Mouse (Mus musculus): ENCODE results near the gene Proz.

DNA sequence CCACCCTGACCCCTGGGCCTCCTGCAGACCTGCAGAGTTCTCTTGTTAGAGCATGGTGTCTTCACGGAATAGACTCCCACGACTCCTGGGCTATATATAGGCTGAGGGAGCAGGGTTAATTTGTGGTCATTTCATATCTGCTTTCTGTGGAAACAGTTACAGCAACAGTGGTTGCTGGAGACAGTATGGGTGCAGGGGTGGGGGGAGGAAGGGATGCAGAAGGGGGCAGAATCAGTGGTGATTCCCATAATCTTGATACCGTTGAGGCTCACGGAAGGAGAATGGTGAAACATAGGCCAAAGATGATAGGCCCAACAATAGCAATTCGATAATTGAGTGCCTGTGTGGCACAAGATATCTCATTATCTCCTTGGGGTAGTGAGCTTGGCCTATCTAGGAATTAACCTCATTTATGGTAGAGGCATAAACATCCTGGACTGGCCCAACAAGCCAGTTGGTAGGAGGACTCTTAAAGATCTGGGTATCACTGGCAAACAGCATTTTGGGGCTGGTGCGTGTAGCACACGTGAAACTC lies 62.2 kb downstream of the Proz start:
- no peak for TF ChIP-seq CTCF (IDR thresholded peaks at IDR 0.05; ENCODE audit: control insufficient read depth, insufficient read depth, low read length)
- no peak for TF ChIP-seq POLR2A (IDR thresholded peaks at IDR 0.05; ENCODE audit: borderline replicate concordance, control insufficient read depth, low read depth, low read length)

Measured in bone marrow, adult 2 months (tissue).